Mouse (Mus musculus) ovary, postnatal 36 days (tissue): Measurements from ENCODE around the gene Oard1.

Experiments
- DNase-seq: peaks from one replicate; pipeline ENCODE4 v3.0.0; 2022; ENCODE audit warnings: low spot score, mixed read lengths

Gene Oard1

DNA sequence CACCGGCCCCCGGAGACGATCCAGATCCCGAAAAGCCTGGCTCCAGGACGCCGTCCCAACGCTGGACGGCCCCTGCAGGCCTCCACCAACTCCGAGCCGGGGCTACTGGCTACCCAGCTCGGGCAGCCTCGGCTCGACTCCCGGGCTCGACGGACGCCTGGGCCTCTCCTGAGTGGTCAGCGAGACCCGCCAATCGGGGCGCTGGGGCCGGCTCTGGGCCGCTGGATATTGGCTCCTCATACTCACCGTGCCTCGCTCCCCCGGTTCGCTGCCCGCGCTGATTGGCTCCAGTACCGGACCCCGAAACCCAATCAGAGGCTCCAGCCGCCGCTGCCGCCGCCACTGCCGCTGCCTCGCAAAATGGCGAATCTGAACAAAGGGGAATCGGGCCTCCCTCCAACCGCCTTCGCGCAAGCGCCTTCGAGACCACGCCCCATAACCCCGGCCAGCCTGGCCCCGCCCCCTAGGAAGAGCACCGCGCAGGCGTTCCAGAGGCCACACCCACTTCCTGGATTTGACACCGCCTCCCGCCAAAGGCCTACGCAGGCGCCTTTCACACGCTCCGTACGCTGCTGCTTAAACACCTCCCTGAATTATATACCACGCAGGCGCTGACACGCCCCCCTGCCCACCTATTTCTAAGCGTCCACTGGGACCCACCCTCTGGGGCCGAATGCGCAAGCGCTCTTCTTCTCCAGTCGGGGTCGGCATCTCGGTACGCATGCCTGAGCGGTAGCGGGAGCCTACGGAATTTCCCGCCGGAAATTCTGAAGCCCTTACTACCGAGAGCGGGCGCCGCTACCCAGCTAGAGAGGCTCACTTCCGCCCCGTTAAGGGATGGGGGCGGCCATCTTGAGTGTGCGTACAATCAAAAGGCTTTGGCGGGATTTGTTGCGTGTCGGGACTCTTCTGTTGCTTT, at the start of gene Oard1, which contains the start of gene Nfya:
Gene Oard1 (plus strand): TSS at position 635 of the 919 bp plus-strand sequence.
Gene Nfya (minus strand): TSS at position 527 of the 919 bp plus-strand sequence.
- peak; percentile 100 for DNase-seq

- DNase-seq, result no peak
Observed at GRCm38 (mm10) chr17:48360462-48360861, 49.4 kb upstream of the Oard1 start.

GRCm38 (mm10) chr17:48362346-48362745, 47.5 kb upstream of the Oard1 start:
- no peak for DNase-seq

DNA sequence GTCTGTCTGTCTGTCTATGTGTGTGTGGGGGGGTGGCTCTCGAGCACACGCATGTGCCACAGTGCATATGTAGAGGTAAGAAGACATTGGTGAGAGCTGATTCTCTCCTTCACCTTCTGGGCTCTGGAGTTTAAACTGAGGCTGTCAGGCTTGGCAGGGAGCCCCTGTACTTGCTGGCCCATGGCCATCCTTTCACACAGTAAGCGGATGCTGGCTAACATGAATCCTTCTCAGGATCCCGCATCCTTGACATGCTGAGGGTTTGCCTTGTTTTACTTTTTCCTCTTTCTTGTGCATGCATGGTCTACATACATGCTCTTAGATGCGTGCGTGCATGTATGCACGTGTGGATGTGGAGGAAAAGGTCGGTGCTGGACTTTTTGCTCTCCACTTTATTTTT, 46.8 kb upstream of the Oard1 start:
- DNase-seq, result peak; percentile 25

DNA sequence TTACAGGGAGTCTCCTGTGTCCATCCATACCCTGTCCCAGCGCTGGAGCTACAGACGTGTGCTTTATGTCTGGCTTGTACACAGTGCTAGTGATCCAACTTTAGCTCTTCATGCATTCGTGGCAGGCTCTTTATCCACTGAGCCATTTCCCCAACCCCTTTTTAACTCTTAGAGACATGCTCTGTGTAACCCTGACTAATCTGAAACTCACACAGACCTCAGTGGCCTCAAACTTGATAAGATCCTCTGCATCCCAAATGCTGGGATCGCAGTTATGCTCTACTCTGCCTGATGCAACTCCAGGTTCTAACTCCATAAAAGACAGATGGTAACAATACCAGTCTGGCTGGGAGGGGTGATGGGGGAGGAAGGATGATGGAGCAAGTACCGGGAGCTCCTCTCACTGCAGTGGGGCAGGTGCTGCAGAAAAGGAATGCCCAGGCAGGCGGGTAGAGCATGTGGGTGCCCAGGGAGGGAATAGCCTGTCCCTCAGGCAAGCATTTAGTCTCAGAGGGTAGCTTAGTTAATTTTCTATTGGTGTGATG, 46.3 kb upstream of the Oard1 start:
- DNase-seq, result no peak

DNA sequence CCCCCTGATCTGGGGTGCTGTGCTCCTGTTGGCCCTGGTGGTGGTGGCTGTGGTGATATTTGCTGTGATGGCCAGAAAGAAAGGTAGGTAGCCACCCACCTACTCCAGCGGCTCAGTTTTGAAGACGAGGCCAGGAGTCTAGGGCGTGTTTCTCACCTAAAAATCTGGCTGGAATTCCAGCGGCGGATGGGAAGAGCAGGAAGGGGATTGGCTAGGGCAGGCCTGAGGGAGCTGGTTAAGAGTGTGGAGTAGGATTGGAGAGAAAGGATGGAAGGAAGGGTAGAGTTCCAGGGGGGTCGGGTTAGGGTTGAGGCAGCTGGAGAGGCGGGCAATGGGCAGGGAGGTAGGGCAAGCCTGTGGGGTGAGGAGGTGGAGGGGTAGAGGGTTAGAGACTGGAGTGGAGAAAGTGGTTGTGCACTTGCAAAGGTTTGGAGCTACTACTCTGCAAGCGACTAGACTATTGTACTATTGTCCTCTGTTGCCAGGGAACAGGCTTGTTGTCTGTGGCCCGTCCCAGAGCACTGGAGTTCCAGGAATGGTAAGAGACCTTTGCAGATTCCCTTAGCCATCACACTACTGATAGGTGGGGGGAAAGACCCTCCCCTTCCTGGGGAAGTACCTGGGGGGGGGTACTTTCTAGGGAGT, 44.2 kb upstream of the Oard1 start:
- DNase-seq, result no peak

- no peak for DNase-seq
Observed at GRCm38 (mm10) chr17:48366806-48367205, 43.0 kb upstream of the Oard1 start.

- no peak for DNase-seq
Observed at GRCm38 (mm10) chr17:48371621-48372020, 38.2 kb upstream of the Oard1 start.

DNA sequence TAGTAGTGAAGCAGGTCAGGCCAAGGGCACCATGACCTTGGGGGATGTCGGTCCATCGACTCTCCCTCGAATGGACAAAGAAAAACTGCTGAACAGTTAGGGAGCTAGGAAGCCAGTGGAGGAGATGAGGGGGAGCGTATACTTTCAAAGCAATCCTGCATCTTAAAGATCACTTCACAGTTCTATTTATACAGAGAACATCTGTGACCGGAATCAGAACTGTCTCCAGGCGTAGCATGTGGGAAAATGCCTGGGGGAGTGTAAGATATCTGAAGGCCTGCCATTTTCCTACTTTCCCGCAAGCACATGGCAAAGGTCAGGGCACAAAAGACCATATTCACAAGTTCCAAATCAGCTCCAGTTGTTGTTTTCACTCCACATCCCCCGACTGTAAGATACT, 36.8 kb upstream of the Oard1 start:
- DNase-seq, result no peak

DNA sequence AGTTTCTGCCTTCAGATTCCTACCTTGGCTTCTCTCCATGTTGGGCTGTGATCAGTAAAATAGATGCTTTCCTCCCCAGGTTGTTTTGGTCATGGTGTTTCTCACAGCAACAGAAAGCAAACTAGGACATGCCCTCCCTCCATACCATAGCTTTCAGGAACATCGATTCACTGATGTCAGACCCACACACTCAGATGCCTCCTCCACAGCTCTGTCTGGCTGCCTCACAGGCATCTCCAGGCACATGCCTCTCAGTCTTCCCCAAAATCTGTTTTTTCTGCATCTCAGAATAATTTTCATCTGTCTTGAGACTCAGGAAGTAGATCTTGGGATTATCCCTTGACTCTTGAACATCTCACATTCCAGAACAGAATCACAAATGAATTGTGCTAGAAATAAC, 33.7 kb upstream of the Oard1 start:
- no peak for DNase-seq

GRCm38 (mm10) chr17:48379050-48379449, 30.8 kb upstream of the Oard1 start:
- no peak for DNase-seq

DNA sequence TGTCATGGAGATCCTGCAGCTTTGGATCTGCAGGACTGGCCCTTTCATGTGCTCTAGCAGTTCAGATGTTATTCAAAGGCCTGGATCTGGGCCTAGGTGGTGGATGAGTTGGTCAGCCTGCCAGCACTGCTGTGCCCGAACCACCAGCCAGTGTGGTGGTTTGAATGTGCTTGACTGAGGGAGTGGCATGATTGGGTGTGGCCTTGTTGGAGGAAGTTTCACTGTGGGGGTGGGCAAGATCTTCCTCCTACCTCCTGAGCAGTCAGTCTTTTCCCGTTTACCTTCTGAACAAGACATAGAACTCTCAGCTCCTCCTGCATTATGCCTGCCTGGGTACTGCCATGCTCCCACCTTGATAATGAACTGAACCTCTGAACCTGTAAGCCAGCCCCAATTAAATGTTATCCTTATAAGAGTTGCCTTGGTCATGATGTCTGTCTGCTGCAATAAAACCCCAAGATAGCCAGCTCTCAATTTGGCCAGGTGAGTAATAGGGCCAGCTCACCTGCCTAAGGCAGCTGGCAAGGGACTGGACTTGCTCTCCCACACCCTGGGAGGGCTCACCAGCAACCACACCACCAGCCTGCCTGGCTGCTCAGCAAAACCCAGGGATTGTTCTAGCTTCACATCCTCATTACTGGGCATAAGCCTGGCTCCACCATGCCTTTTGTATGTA, 23.9 kb upstream of the Oard1 start:
- no peak for DNase-seq

DNA sequence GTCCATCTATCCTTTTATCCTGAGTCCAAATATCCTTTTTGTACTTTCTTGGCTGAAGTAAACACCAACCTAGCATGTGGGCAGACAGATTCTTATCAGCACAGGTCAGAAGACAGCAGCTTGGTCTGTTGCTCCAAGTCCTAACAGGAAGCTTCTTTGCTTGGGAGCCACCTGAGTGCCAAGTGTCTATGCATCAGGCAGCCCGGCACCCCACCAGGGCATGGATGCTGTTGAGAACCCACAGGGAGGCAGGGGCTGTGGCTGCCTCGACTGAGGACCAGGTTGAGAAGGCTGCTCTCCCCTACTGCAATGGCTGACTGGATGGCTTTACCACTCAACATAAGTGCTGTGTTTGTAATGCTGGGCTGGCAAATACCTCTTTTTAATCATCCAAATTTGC, 21.1 kb upstream of the Oard1 start:
- no peak for DNase-seq

- no peak for DNase-seq
Observed at GRCm38 (mm10) chr17:48389442-48389841, 20.4 kb upstream of the Oard1 start.

DNA sequence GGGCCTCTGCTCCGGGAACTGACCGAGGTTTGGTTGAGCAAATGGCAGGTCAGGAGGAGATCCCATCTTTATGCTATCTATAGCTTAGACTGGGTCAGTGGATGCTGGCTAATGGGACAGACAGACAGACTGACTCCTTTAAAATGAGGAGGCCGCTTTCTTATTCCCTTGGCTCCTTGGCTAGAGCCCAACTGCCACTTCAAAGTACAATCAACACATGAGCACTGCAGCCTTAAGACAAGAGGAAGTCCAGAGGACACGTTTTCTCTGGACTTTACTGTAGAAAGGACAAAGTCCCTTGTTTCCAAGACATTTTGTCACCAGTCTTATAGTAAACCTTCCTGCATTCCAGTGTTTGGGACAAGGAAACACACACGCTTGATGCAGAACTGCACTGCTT, 18.4 kb upstream of the Oard1 start:
- no peak for DNase-seq

DNA sequence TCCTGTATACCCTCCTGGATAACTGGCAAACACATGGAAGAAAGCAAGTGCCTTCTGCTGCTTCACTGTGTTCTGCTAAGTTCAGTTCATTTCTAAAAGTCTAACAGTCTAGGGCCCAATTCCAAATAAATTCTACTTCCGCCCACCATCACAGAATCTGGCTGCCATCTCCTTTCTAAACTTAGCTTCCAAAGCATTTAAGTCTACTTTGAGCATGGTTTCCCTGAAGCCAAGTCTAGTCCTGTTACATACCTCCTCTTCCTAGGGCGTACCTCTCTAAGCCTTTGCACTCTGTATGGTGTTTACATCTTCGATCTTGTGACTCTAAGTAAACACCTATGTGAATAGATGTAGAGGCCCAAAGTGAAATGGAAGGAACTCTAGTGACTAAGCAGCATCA, 17.2 kb upstream of the Oard1 start:
- no peak for DNase-seq

- DNase-seq, result no peak
Observed at GRCm38 (mm10) chr17:48401710-48402109, 8.1 kb upstream of the Oard1 start.

- DNase-seq, result no peak
Observed at GRCm38 (mm10) chr17:48402751-48403150, 7.1 kb upstream of the Oard1 start.

DNA sequence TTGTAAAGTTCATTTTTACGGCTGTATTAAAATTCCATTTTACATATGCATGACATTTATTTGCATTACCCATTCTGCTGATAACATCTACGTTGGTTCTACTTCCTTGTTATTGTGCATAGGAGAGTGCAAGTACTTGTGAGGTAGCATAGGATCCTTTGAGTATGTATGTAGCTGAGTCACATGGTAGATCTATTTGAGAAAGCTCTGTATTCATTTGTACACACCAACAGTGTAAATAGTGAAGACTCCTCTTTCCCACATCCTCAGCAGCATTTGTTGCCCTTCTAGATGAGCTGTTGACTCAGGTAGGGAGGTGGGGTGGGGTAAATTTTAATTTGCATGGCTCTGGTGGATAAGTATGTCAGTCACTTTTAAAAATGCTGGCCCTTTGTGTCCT, 6.0 kb upstream of the Oard1 start:
- no peak for DNase-seq

DNA sequence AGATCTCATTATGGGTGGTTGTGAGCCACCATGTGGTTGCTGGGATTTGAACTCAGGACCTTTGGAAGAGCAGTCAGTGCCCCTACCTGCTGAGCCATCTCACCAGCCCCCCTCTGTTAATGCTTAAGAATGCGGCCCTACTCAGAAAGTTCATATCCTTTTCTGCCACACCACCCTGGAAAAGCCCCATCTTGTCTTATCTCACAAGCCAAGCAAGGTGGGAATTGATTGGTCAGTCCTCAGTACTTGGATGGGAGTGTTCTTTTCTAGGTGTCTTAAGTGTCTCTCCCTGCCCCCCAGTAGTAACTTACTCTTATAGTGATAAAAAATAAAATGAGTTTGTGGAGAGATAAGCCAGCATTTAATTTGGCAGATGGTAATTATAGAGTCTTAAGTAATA, 5.1 kb upstream of the Oard1 start:
- no peak for DNase-seq

DNA sequence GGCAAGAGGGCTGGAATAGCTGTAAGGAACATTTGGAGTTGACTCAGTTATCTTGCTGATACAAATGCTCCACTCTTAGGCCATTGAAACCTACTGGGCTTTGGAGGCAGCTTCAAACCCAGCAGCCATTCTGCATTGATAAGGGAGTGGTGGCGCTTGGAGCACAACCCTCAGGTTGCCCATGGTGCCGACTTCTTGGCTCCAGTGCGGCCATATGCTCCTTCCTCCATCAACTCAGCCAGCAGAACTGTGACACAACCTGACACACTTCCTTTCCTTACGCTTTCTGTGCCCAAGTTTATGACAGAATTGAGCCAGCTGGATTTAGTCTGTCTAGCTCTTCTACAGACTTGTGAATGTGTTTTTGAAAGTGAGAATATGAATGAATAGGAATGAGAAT, 2.7 kb upstream of the Oard1 start:
- DNase-seq, result no peak

GRCm38 (mm10) chr17:48407910-48408525, 1.8 kb upstream of the Oard1 start:
- no peak for DNase-seq
